Mouse (Mus musculus) spleen, adult 2 months (tissue): ENCODE measurements around the gene Pnkd. TPM values are rescaled to one million over a fixed set of nuclear protein-coding genes. Genes with fewer than 3 reads are reported as not detected.
A peak's percentile ranks its signal among the peaks of the same experiment; 100 is the strongest.
"Not testable (repeated sequence)": the region's sequence is repeated elsewhere in the genome, so short reads cannot be mapped to it uniquely, and the experiment has no call there.

Experiments
- DNase-seq, 2 experiments: peaks; one replicate each; pipeline versions ENCODE4 v3.0.0 to v3.0.0-alpha.2; 2012 to 2021; ENCODE audit warnings: low spot score in 2 of 2, low read depth in 1 of 2
- H3K27ac ChIP-seq: fragments of 200-500 bp; 2 replicates; pipeline ENCODE4 v1.5.1; 2012; ENCODE audit warnings: low read length, inconsistent platforms; ENCODE audit not compliant: insufficient read depth
- H3K27me3 ChIP-seq: fragments of 200-500 bp; 2 replicates; pipeline ENCODE4 v1.6.1; 2012; ENCODE audit warnings: mild to moderate bottlenecking, moderate library complexity, low read length, inconsistent platforms; ENCODE audit not compliant: control insufficient read depth, insufficient read depth
- H3K36me3 ChIP-seq: fragments of 200-500 bp; 2 replicates; pipeline ENCODE4 v1.6.1; 2012; ENCODE audit warnings: mild to moderate bottlenecking, low read length, inconsistent platforms; ENCODE audit not compliant: control insufficient read depth, insufficient read depth
- H3K4me1 ChIP-seq: fragments of 200-500 bp; 2 replicates; pipeline ENCODE4 v1.6.1; 2011; ENCODE audit warnings: inconsistent platforms; ENCODE audit not compliant: control insufficient read depth, insufficient read depth, insufficient read length
- H3K4me3 ChIP-seq: fragments of 200-500 bp; 2 replicates; pipeline ENCODE4 v1.5.1; 2011; ENCODE audit warnings: mild to moderate bottlenecking, inconsistent platforms; ENCODE audit not compliant: insufficient read depth, insufficient read length; ENCODE audit errors: extremely low read depth
- CTCF ChIP-seq: fragments of 200-500 bp; IDR thresholded peaks from 2 replicates; pipeline ENCODE4 v1.5.1; 2011; ENCODE audit warnings: mild to moderate bottlenecking, inconsistent platforms; ENCODE audit not compliant: insufficient read depth, insufficient read length, insufficient replicate concordance; ENCODE audit errors: extremely low read depth
- POLR2A ChIP-seq: fragments of 200-500 bp; IDR thresholded peaks from 2 replicates; pipeline ENCODE4 v1.6.1; 2011; ENCODE audit warnings: low read depth, low read length, inconsistent platforms
- WGBS: fragments of 180-500 bp; shearing (Covaris S2); methylation state at CpG from one replicate; pipeline ENCODE4 v1.1.7; 2018; 5-methylcytosine and 5-hydroxymethylcytosine counted together
- polyA plus RNA-seq: library from polyadenylated mRNA; depleted of rRNA; stranded (reverse); fragments of >200 nt; gene quantifications from 2 replicates; pipeline ENCODE4 v1.2.3, GENCODE M21; 2012

Gene Pnkd
- polyA plus RNA-seq, 1 experiment: 33.8 TPM

GRCm38 (mm10) chr1:74283686-74284463 is 855 bp upstream of the Pnkd start:
- Histone ChIP-seq H3K27me3 (no peaks in the 10 kb centered on the region), H3K4me3 (peak overlapping the region; percentile 86), H3K4me1 (peaks cover 6% of the 10 kb centered on the region; the same call in 1 of the 2 replicates), H3K27ac (peak overlapping the region; percentile 74), H3K36me3 (peaks cover 25% of the 10 kb centered on the region)
- DNase-seq: peak; percentile 18 to 51
- TF ChIP-seq CTCF (no peak), POLR2A (no peak)
- WGBS: 9% methylated on average over 15 of the region's 15 CpGs

- H3K4me3 ChIP-seq: peak overlapping the region; percentile 71
- H3K27me3 ChIP-seq: no peaks in the 10 kb centered on the region
- peaks cover 6% of the 10 kb centered on the region; the same call in 1 of the 2 replicates for H3K4me1 ChIP-seq
- peak overlapping the region; percentile 13; the same call in 1 of the 2 replicates for H3K27ac ChIP-seq
- WGBS: 6% methylated on average over 23 of the region's 23 CpGs
- no peak for DNase-seq
- peaks cover 18% of the 10 kb centered on the region for H3K36me3 ChIP-seq
- TF ChIP-seq POLR2A (no peak), CTCF (no peak)
These were observed 681 bp downstream of the Pnkd start for GRCm38 (mm10) chr1:74285212-74286010.

- not testable (repeated sequence) for H3K4me3 ChIP-seq, H3K27me3 ChIP-seq, H3K27ac ChIP-seq, H3K36me3 ChIP-seq, H3K4me1 ChIP-seq, DNase-seq
- 59% methylated on average over 16 of the region's 17 CpGs for WGBS
These were observed 2.3 kb downstream of the Pnkd start for GRCm38 (mm10) chr1:74286869-74287607.

GRCm38 (mm10) chr1:74288327-74288726 is 3.6 kb downstream of the Pnkd start:
- Histone ChIP-seq H3K36me3 (peaks cover 1% of the 10 kb centered on the region; the same call in 1 of the 2 replicates), H3K4me1 (peaks cover 6% of the 10 kb centered on the region; the same call in 1 of the 2 replicates), H3K27ac (no peak overlapping the region), H3K27me3 (no peaks in the 10 kb centered on the region), H3K4me3 (no peak overlapping the region)
- no peak for TF ChIP-seq CTCF
- TF ChIP-seq POLR2A: no peak
- WGBS: 89% methylated on average over 4 of the region's 4 CpGs
- DNase-seq: no peak

GRCm38 (mm10) chr1:74289248-74289647 is 4.5 kb downstream of the Pnkd start:
- Histone ChIP-seq H3K4me3 (no peak overlapping the region), H3K27ac (no peak overlapping the region), H3K27me3 (no peaks in the 10 kb centered on the region), H3K36me3 (peaks cover 1% of the 10 kb centered on the region; the same call in 1 of the 2 replicates), H3K4me1 (peaks cover 2% of the 10 kb centered on the region; the same call in 1 of the 2 replicates)
- no peak for DNase-seq
- WGBS: 85% methylated on average over 9 of the region's 9 CpGs
- TF ChIP-seq CTCF: no peak
- no peak for TF ChIP-seq POLR2A

- H3K36me3 ChIP-seq: peaks cover 1% of the 10 kb centered on the region; the same call in 1 of the 2 replicates
- H3K4me1 ChIP-seq: peaks cover 2% of the 10 kb centered on the region; the same call in 1 of the 2 replicates
- no peak for DNase-seq
- no peak overlapping the region for H3K27ac ChIP-seq
- H3K4me3 ChIP-seq: no peak overlapping the region
- WGBS: 92% methylated on average over 2 of the region's 2 CpGs
- H3K27me3 ChIP-seq: no peaks in the 10 kb centered on the region
- no peak for TF ChIP-seq CTCF
- no peak for TF ChIP-seq POLR2A
These were observed 5.0 kb downstream of the Pnkd start for GRCm38 (mm10) chr1:74289740-74290139.
